Mouse (Mus musculus) frontal cortex, adult (tissue): ENCODE measurements around the gene Cdkn2d.
"Not testable (repeated sequence)": the region's sequence is repeated elsewhere in the genome, so short reads cannot be mapped to it uniquely, and the experiment has no call there.

Experiments used
- ATAC-seq: cut with Nextera tagmentation; 2 replicates; pipeline ENCODE4 v1.9.2; 2017; ENCODE audit warnings: mild to moderate bottlenecking, moderate library complexity, mixed read lengths; ENCODE audit not compliant: low TSS enrichment

Gene Cdkn2d

GRCm38 (mm10) chr9:21291022-21291787, at the start of gene Cdkn2d:
Gene Cdkn2d (minus strand): TSS chr9:21291407.
- peak; percentile 85 for ATAC-seq

GRCm38 (mm10) chr9:21340411-21340810, 49.2 kb upstream of the Cdkn2d start:
- no peak for ATAC-seq

- ATAC-seq = no peak
These were observed 46.4 kb upstream of the Cdkn2d start for GRCm38 (mm10) chr9:21337652-21338051.

GRCm38 (mm10) chr9:21336491-21336890, 45.3 kb upstream of the Cdkn2d start:
- no peak for ATAC-seq

- no peak for ATAC-seq
These were observed 44.2 kb upstream of the Cdkn2d start for GRCm38 (mm10) chr9:21335391-21335790.

GRCm38 (mm10) chr9:21334747-21335146, 43.5 kb upstream of the Cdkn2d start:
- ATAC-seq = no peak

- no peak for ATAC-seq
These were observed 42.3 kb upstream of the Cdkn2d start for GRCm38 (mm10) chr9:21333523-21333922.

- ATAC-seq = no peak
These were observed 41.2 kb upstream of the Cdkn2d start for GRCm38 (mm10) chr9:21332161-21333061.

GRCm38 (mm10) chr9:21331365-21332140, 40.3 kb upstream of the Cdkn2d start:
- ATAC-seq = no peak

GRCm38 (mm10) chr9:21329699-21330289, 38.6 kb upstream of the Cdkn2d start:
- ATAC-seq = no peak

GRCm38 (mm10) chr9:21329041-21329440, 37.8 kb upstream of the Cdkn2d start:
- ATAC-seq = no peak

GRCm38 (mm10) chr9:21328041-21328440, 36.8 kb upstream of the Cdkn2d start:
- no peak for ATAC-seq

GRCm38 (mm10) chr9:21327569-21327968, 36.4 kb upstream of the Cdkn2d start:
- ATAC-seq = no peak

GRCm38 (mm10) chr9:21324269-21324668, 33.1 kb upstream of the Cdkn2d start:
- ATAC-seq = no peak

- ATAC-seq = not testable (repeated sequence)
These were observed 31.7 kb upstream of the Cdkn2d start for GRCm38 (mm10) chr9:21322917-21323297.

- ATAC-seq = 0 out of 2 replicates have a peak, but pooled peaks have one; percentile 48
These were observed 31.2 kb upstream of the Cdkn2d start for GRCm38 (mm10) chr9:21322211-21322916.

GRCm38 (mm10) chr9:21321513-21321835, 30.3 kb upstream of the Cdkn2d start:
- ATAC-seq = no peak

GRCm38 (mm10) chr9:21320619-21321512, 29.7 kb upstream of the Cdkn2d start, which contains the start of gene Slc44a2:
Gene Slc44a2 (plus strand): TSS chr9:21320698.
- peak; percentile 73 for ATAC-seq

- no peak for ATAC-seq
These were observed 29.0 kb upstream of the Cdkn2d start for GRCm38 (mm10) chr9:21320280-21320618.

GRCm38 (mm10) chr9:21319503-21319902, 28.3 kb upstream of the Cdkn2d start:
- no peak for ATAC-seq
